Mouse (Mus musculus) heart, embryonic 15.5 days (tissue): ENCODE data around the gene Vegfb. TPM values are rescaled to one million over a fixed set of nuclear protein-coding genes. Genes with fewer than 3 reads are reported as not detected.

Experiments used
- ATAC-seq: fragments of 200-750 bp; cut with Nextera tagmentation; replicated peaks from 2 replicates; pipeline ENCODE4 v1.8.0; 2017; ENCODE audit warnings: low read depth, moderate TSS enrichment; ENCODE audit not compliant: insufficient number of reproducible peaks, insufficient read depth, low FRiP score
- H3K27ac ChIP-seq: fragments of 300-500 bp; sonication (generic); 2 replicates; pipeline ENCODE4 v1.5.1; 2015; ENCODE audit warnings: mild to moderate bottlenecking, inconsistent platforms
- H3K27me3 ChIP-seq: fragments of 300-500 bp; sonication (generic); 2 replicates; pipeline ENCODE4 v1.6.1; 2015; ENCODE audit warnings: inconsistent platforms
- H3K36me3 ChIP-seq: fragments of 300-500 bp; sonication (generic); 2 replicates; pipeline ENCODE4 v1.6.1; 2015; ENCODE audit warnings: mild to moderate bottlenecking, inconsistent platforms
- H3K4me1 ChIP-seq: fragments of 300-500 bp; sonication (generic); replicated peaks from 2 replicates; pipeline ENCODE4 v1.6.1; 2015; ENCODE audit warnings: inconsistent platforms
- H3K4me2 ChIP-seq: fragments of 300-500 bp; sonication (generic); 2 replicates; pipeline ENCODE4 v1.6.1; 2015; ENCODE audit warnings: inconsistent platforms, mild to moderate bottlenecking, moderate library complexity
- H3K4me3 ChIP-seq: fragments of 300-500 bp; sonication (generic); 2 replicates; pipeline ENCODE4 v1.5.1; 2015; ENCODE audit warnings: mild to moderate bottlenecking, inconsistent platforms
- H3K9ac ChIP-seq: fragments of 300-500 bp; sonication (generic); 2 replicates; pipeline ENCODE4 v1.6.1; 2015; ENCODE audit warnings: mild to moderate bottlenecking, inconsistent platforms
- H3K9me3 ChIP-seq: fragments of 300-500 bp; sonication (generic); replicated peaks from 2 replicates; pipeline ENCODE4 v1.6.1; 2016; ENCODE audit warnings: inconsistent platforms
- WGBS: fragments of 180-500 bp; shearing (Covaris S2); methylation state at CpG from one replicate; pipeline ENCODE4 v1.1.7; 2015; ENCODE audit warnings: mixed read lengths; 5-methylcytosine and 5-hydroxymethylcytosine counted together
- polyA plus RNA-seq: library from polyadenylated mRNA; unstranded; fragments of >200 nt; fragmentation: Nextera tagmentation; extraction: Ambion mirVana; gene quantifications from 2 replicates; pipeline ENCODE4 v1.2.1, GENCODE M21; 2015

Vegfb gene
- polyA plus RNA-seq, 1 experiment from 2014 or later: 149 TPM

DNA sequence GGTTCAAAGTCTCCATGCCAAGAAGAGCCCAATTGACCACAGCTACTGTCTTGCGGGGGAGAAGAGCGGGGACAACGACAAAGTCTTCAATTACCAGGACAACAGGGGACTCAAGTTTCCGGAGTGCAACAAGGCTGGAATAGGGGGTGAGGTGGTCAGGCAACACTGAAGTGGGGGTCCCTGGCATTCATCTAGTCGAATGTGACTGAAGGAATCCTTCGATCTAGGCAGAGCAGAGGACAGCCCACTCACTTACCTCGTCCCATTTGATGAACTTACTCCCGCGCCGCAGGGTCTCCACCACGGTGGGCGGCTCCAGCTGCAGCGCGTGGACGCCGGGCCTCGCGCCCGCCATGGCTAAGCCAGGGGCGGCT lies 18.2 kb downstream of the Vegfb start:
- under 1% methylated on average over 20 of the region's 20 CpGs for WGBS
- H3K4me2 ChIP-seq: peak overlapping the region; percentile 79
- peak overlapping the region; percentile 52; the same call in 1 of the 2 replicates for H3K27ac ChIP-seq
- peak overlapping the region; percentile 62 for H3K4me3 ChIP-seq
- H3K27me3 ChIP-seq: no peaks in the 10 kb centered on the region
- H3K4me1 ChIP-seq: peaks cover 38% of the 10 kb centered on the region
- ATAC-seq: no peak
- peaks cover 8% of the 10 kb centered on the region; the same call in 1 of the 2 replicates for H3K36me3 ChIP-seq
- H3K9ac ChIP-seq: peak overlapping the region; percentile 75
- no peaks in the 10 kb centered on the region for H3K9me3 ChIP-seq

GRCm38 (mm10) chr19:6968491-6969271 lies 18.8 kb downstream of the Vegfb start:
- no peaks in the 10 kb centered on the region for H3K9me3 ChIP-seq
- H3K9ac ChIP-seq: peak overlapping the region; percentile 75
- no peak overlapping the region for H3K27ac ChIP-seq
- peak overlapping the region; percentile 79 for H3K4me2 ChIP-seq
- H3K4me1 ChIP-seq: peaks cover 33% of the 10 kb centered on the region
- WGBS: 16% methylated on average over 15 of the region's 15 CpGs
- H3K4me3 ChIP-seq: peak overlapping the region; percentile 62
- no peaks in the 10 kb centered on the region for H3K27me3 ChIP-seq
- H3K36me3 ChIP-seq: peaks cover 10% of the 10 kb centered on the region; the same call in 1 of the 2 replicates
- no peak for ATAC-seq

DNA sequence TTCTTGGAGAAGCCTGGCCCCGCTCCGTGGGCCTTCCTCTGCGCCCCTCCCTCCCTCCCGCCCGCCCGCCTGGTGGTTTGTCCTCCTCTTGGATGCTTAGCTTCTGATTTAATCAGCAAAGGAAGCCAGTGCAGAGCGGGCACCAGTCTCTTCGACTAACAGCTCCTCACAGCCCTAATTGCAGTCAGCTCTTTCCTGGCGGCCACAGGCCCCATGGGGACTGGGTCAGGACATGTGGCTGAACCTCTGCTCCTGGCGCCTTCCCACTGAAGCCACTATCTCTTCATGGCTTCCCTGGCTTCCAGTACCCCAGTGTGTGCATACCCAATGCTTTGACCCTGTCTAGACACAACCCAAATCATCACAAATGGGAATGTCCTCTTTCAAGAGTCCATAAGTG lies 31.0 kb downstream of the Vegfb start:
- H3K4me3 ChIP-seq: no peak overlapping the region
- H3K27me3 ChIP-seq: no peaks in the 10 kb centered on the region
- H3K36me3 ChIP-seq: peaks cover 50% of the 10 kb centered on the region; the same call in 1 of the 2 replicates
- ATAC-seq: no peak
- H3K27ac ChIP-seq: no peak overlapping the region
- H3K4me1 ChIP-seq: peaks cover 43% of the 10 kb centered on the region
- 82% methylated on average over 10 of the region's 10 CpGs for WGBS
- no peaks in the 10 kb centered on the region for H3K9me3 ChIP-seq
- H3K4me2 ChIP-seq: no peak overlapping the region
- H3K9ac ChIP-seq: 0 out of 2 replicates have a peak overlapping the region, but pooled peaks have one; percentile 14

DNA sequence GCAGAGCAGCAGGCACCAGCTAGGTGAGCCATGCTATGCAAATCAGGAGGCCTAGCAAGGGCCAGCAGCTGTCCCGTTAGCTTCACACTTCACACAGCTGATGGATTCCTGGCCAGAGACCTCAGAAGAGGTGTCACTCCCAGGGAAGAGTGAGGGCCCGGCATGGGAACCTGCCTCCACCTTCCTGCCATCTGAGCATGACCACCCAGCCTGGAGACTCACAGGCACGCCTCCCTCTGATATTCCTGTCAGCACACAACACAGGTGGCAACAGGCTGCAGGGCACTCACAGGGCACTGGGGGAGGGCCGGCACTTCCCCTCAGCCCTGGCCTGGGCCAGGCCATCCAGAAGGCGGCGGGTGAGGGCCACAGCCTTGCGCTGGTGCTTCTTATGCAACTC lies 32.0 kb downstream of the Vegfb start:
- H3K9me3 ChIP-seq: no peaks in the 10 kb centered on the region
- 0 out of 2 replicates have a peak overlapping the region, but pooled peaks have one; percentile 5 for H3K4me2 ChIP-seq
- H3K36me3 ChIP-seq: peaks cover 49% of the 10 kb centered on the region; the same call in 1 of the 2 replicates
- no peak overlapping the region for H3K4me3 ChIP-seq
- H3K27ac ChIP-seq: peak overlapping the region; percentile 45
- no peak; the same call in 1 of the 2 replicates for ATAC-seq
- H3K4me1 ChIP-seq: peaks cover 43% of the 10 kb centered on the region
- H3K27me3 ChIP-seq: no peaks in the 10 kb centered on the region
- H3K9ac ChIP-seq: 0 out of 2 replicates have a peak overlapping the region, but pooled peaks have one; percentile 14
- WGBS: 40% methylated on average over 7 of the region's 7 CpGs

- WGBS: 56% methylated on average over 9 of the region's 9 CpGs
- peaks cover 36% of the 10 kb centered on the region; the same call in 1 of the 2 replicates for H3K36me3 ChIP-seq
- no peak overlapping the region for H3K4me3 ChIP-seq
Measured at GRCm38 (mm10) chr19:6954046-6954445, 33.4 kb downstream of the Vegfb start.

DNA sequence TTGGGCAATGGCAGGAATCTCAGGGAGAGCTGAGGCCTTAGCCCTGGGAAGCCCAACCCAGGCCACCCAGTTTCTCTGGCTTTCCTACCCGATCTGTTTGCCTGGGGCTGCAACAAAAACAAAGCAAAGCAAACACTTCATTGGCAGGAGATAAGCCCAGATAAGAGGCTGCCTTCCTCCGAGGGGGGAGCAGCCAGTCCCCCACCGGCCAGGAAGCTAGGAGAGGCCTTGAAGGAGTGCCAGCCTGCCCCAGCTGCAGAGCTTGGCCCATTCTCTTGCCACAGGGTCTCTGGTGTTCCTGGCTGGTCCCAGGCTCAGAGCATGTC lies 34.8 kb downstream of the Vegfb start:
- Histone ChIP-seq H3K4me3 (peak overlapping the region; percentile 70), H3K4me2 (peak overlapping the region; percentile 83), H3K4me1 (peaks cover 50% of the 10 kb centered on the region), H3K27me3 (no peaks in the 10 kb centered on the region), H3K9ac (peak overlapping the region; percentile 83; the same call in 1 of the 2 replicates), H3K9me3 (no peaks in the 10 kb centered on the region), H3K27ac (peak overlapping the region; percentile 99), H3K36me3 (peaks cover 23% of the 10 kb centered on the region; the same call in 1 of the 2 replicates)
- ATAC-seq: no peak
- WGBS: 4% methylated on average over 3 of the region's 3 CpGs

More at GRCm38 (mm10) chr19:6954046-6954445, 33.4 kb downstream of the Vegfb start:
- Histone ChIP-seq H3K27me3 (no peaks in the 10 kb centered on the region), H3K9me3 (no peaks in the 10 kb centered on the region), H3K27ac (no peak overlapping the region; the same call in 1 of the 2 replicates), H3K4me1 (peaks cover 50% of the 10 kb centered on the region), H3K9ac (no peak overlapping the region), H3K4me2 (no peak overlapping the region)
- ATAC-seq: no peak

GRCm38 (mm10) chr19:6951994-6952711 lies 35.3 kb downstream of the Vegfb start:
- H3K27me3 ChIP-seq: no peaks in the 10 kb centered on the region
- H3K9ac ChIP-seq: peak overlapping the region; percentile 83
- peaks cover 18% of the 10 kb centered on the region; the same call in 1 of the 2 replicates for H3K36me3 ChIP-seq
- 1% methylated on average over 31 of the region's 31 CpGs for WGBS
- H3K4me2 ChIP-seq: peak overlapping the region; percentile 83
- ATAC-seq: peak; percentile 57
- no peaks in the 10 kb centered on the region for H3K9me3 ChIP-seq
- peak overlapping the region; percentile 70 for H3K4me3 ChIP-seq
- H3K4me1 ChIP-seq: peaks cover 50% of the 10 kb centered on the region
- H3K27ac ChIP-seq: peak overlapping the region; percentile 99

- peak overlapping the region; percentile 83 for H3K4me2 ChIP-seq
- peak overlapping the region; percentile 99 for H3K27ac ChIP-seq
- no peaks in the 10 kb centered on the region for H3K27me3 ChIP-seq
- H3K4me1 ChIP-seq: peaks cover 49% of the 10 kb centered on the region
- H3K9ac ChIP-seq: peak overlapping the region; percentile 83
- no peaks in the 10 kb centered on the region for H3K9me3 ChIP-seq
- WGBS: under 1% methylated on average over 35 of the region's 35 CpGs
- H3K4me3 ChIP-seq: peak overlapping the region; percentile 70
- H3K36me3 ChIP-seq: peaks cover 17% of the 10 kb centered on the region; the same call in 1 of the 2 replicates
- peak; percentile 74 for ATAC-seq
Measured at GRCm38 (mm10) chr19:6951381-6951968, 36.0 kb downstream of the Vegfb start.

DNA sequence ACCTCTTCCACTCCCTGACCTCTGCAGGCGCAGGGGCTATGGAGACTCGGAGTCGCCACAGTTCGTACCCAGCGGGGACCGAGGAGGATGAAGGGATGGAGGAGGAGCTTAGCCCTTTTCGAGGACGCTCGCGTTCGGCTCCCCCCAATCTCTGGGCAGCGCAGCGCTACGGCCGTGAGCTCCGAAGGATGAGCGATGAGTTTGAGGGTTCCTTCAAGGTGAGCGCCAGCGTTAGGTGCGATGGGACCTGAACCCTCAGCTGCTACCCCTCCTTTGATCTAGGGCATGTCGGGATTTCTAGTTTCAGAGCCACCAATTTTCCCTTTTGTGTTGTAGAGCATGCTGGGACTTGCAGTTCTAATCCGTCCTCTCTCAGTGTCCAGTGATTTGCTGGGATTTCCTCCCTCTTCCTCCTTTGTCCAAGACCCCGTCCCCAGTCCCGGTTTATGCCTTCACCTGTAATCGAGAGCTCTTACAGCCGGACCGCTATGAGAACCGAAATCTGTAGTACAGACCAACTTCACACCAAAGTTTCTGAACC lies 36.8 kb downstream of the Vegfb start:
- Histone ChIP-seq H3K36me3 (peaks cover 22% of the 10 kb centered on the region; the same call in 1 of the 2 replicates), H3K4me1 (peaks cover 42% of the 10 kb centered on the region), H3K9me3 (no peaks in the 10 kb centered on the region), H3K4me2 (peak overlapping the region; percentile 83), H3K27ac (peak overlapping the region; percentile 99), H3K4me3 (peak overlapping the region; percentile 70), H3K9ac (peak overlapping the region; percentile 83), H3K27me3 (no peaks in the 10 kb centered on the region)
- peak; percentile 19 for ATAC-seq
- WGBS: under 1% methylated on average over 28 of the region's 28 CpGs

- Histone ChIP-seq H3K9me3 (no peaks in the 10 kb centered on the region), H3K27me3 (no peaks in the 10 kb centered on the region), H3K36me3 (peaks cover 18% of the 10 kb centered on the region; the same call in 1 of the 2 replicates), H3K4me3 (peak overlapping the region; percentile 70), H3K9ac (peak overlapping the region; percentile 83; the same call in 1 of the 2 replicates), H3K4me2 (peak overlapping the region; percentile 83), H3K4me1 (peaks cover 35% of the 10 kb centered on the region), H3K27ac (peak overlapping the region; percentile 99)
- ATAC-seq: no peak
- 62% methylated on average over 5 of the region's 5 CpGs for WGBS
Measured at GRCm38 (mm10) chr19:6949951-6950350, 37.5 kb downstream of the Vegfb start.
